Mouse (Mus musculus): ENCODE measurements around the gene Fahd1. TPM values are rescaled to one million over a fixed set of nuclear protein-coding genes. Genes with fewer than 3 reads are reported as not detected.

The Fahd1 gene
- polyA plus RNA-seq (2011; ENCODE audit: insufficient read length, low read depth, missing spikeins) = 9.3 and 11.5 TPM in 2 replicates

GRCm38 (mm10) chr17:24850065-24850772 lies at the start of gene Fahd1:
Fahd1 (minus strand) TSS chr17:24850364.
- Histone ChIP-seq H3K4me1 (ENCODE audit: control insufficient read depth, insufficient read depth, low read length) (peaks cover 3% of the 10 kb centered on the region), H3K4me3 (ENCODE audit: insufficient read depth, low read length) (peak within 1 kb of the TSS; percentile 76), H3K27ac (ENCODE audit: insufficient read depth, low read length) (peak within 1 kb of the TSS; percentile 90)
- TF ChIP-seq POLR2A (IDR thresholded peaks at IDR 0.05; ENCODE audit: low read depth, low read length) (peak; percentile 63), CTCF (IDR thresholded peaks at IDR 0.05; ENCODE audit: borderline replicate concordance, insufficient read depth, low read length) (no peak)

GRCm38 (mm10) chr17:24899153-24899552 lies 49.0 kb upstream of the Fahd1 start:
- H3K4me3 ChIP-seq (ENCODE audit: insufficient read depth, low read length) = no peak overlapping the region
- no peak overlapping the region for H3K27ac ChIP-seq (ENCODE audit: insufficient read depth, low read length)
- TF ChIP-seq CTCF (IDR thresholded peaks at IDR 0.05; ENCODE audit: borderline replicate concordance, insufficient read depth, low read length) (no peak), POLR2A (IDR thresholded peaks at IDR 0.05; ENCODE audit: low read depth, low read length) (no peak)
- peaks cover 5% of the 10 kb centered on the region for H3K4me1 ChIP-seq (ENCODE audit: control insufficient read depth, insufficient read depth, low read length)

DNA sequence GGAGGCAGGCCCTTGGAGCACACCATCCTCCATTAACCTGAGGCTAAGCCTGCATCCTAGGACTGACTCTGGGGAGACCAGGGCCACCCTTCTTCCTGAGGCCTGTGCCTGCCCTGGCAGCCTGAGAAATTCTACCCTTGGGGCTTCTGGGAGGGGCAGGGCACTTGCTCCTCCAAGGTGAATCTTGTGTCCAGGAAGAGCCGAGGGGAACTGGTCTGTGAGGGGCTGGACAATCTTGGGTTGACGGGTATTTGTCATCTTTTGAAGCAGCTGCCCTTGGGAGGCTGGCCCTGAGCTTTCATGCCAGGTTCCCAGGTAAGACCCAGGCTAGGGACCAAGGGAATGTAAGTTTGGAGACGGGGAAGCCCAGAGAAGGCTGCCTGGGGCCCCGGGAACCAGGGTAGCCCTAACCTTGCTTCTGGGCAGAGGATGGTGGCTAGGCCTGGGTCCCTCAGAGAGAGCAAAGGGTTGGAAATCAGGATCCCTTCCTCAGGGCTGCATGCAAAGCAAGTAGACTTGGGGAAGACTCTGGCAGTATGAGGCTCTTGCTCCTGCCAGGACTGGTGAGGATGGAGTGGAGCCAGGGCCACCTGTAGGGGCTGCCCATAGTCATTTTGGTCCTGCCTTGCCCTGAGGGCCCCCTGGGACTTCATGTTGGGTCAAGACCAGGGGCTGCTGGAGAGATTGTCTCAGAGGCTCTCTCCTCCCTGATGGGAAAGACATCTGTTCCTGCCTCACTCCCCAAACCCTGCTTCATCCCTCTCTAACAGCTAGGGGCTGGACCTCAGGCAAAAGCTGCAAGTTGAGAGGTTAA lies 48.1 kb upstream of the Fahd1 start:
- H3K4me1 ChIP-seq (ENCODE audit: control insufficient read depth, insufficient read depth, low read length) = peaks cover 5% of the 10 kb centered on the region
- H3K27ac ChIP-seq (ENCODE audit: insufficient read depth, low read length) = no peak overlapping the region
- H3K4me3 ChIP-seq (ENCODE audit: insufficient read depth, low read length) = no peak overlapping the region
- no peak for TF ChIP-seq POLR2A (IDR thresholded peaks at IDR 0.05; ENCODE audit: low read depth, low read length)
- no peak for TF ChIP-seq CTCF (IDR thresholded peaks at IDR 0.05; ENCODE audit: borderline replicate concordance, insufficient read depth, low read length)

GRCm38 (mm10) chr17:24897600-24897999 lies 47.4 kb upstream of the Fahd1 start:
- H3K27ac ChIP-seq (ENCODE audit: insufficient read depth, low read length) = no peak overlapping the region
- H3K4me1 ChIP-seq (ENCODE audit: control insufficient read depth, insufficient read depth, low read length) = peaks cover 5% of the 10 kb centered on the region
- TF ChIP-seq CTCF (IDR thresholded peaks at IDR 0.05; ENCODE audit: borderline replicate concordance, insufficient read depth, low read length) (no peak), POLR2A (IDR thresholded peaks at IDR 0.05; ENCODE audit: low read depth, low read length) (no peak)
- no peak overlapping the region for H3K4me3 ChIP-seq (ENCODE audit: insufficient read depth, low read length)

DNA sequence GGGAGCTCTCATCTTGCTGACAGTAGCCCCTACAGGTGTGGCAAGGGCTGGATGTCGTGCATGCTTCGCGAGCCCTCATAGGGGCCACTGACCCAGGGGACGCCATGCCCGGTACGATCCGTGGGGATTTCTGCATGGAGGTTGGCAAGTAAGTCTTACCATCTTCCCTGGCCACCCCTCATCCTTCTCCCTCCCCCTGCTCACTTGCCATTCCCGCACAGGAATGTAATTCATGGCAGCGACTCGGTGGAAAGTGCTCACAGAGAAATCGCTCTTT lies 46.8 kb upstream of the Fahd1 start:
- Histone ChIP-seq H3K27ac (ENCODE audit: insufficient read depth, low read length) (no peak overlapping the region), H3K4me1 (ENCODE audit: control insufficient read depth, insufficient read depth, low read length) (peaks cover 5% of the 10 kb centered on the region), H3K4me3 (ENCODE audit: insufficient read depth, low read length) (peak overlapping the region; percentile 83)
- TF ChIP-seq POLR2A (IDR thresholded peaks at IDR 0.05; ENCODE audit: low read depth, low read length) (no peak), CTCF (IDR thresholded peaks at IDR 0.05; ENCODE audit: borderline replicate concordance, insufficient read depth, low read length) (no peak)

GRCm38 (mm10) chr17:24896241-24896992 lies 46.3 kb upstream of the Fahd1 start, which contains the start of gene Nme3:
Nme3 (plus strand) TSS chr17:24896500.
- H3K4me3 ChIP-seq (ENCODE audit: insufficient read depth, low read length) = peak within 1 kb of the TSS; percentile 83
- TF ChIP-seq CTCF (IDR thresholded peaks at IDR 0.05; ENCODE audit: borderline replicate concordance, insufficient read depth, low read length) = peak; percentile 34; the same call in 1 of the 2 replicates
- no peak for TF ChIP-seq POLR2A (IDR thresholded peaks at IDR 0.05; ENCODE audit: low read depth, low read length)
- H3K27ac ChIP-seq (ENCODE audit: insufficient read depth, low read length) = peak within 1 kb of the TSS; percentile 51
- H3K4me1 ChIP-seq (ENCODE audit: control insufficient read depth, insufficient read depth, low read length) = peaks cover 5% of the 10 kb centered on the region

- TF ChIP-seq CTCF (IDR thresholded peaks at IDR 0.05; ENCODE audit: borderline replicate concordance, insufficient read depth, low read length) (no peak), POLR2A (IDR thresholded peaks at IDR 0.05; ENCODE audit: low read depth, low read length) (no peak)
- peak overlapping the region; percentile 51 for H3K27ac ChIP-seq (ENCODE audit: insufficient read depth, low read length)
- peak overlapping the region; percentile 83 for H3K4me3 ChIP-seq (ENCODE audit: insufficient read depth, low read length)
- peaks cover 5% of the 10 kb centered on the region for H3K4me1 ChIP-seq (ENCODE audit: control insufficient read depth, insufficient read depth, low read length)
Observed at GRCm38 (mm10) chr17:24895571-24896240, 45.5 kb upstream of the Fahd1 start.

- H3K4me1 ChIP-seq (ENCODE audit: control insufficient read depth, insufficient read depth, low read length) = peaks cover 5% of the 10 kb centered on the region
- peak within 1 kb of the TSS; percentile 83 for H3K4me3 ChIP-seq (ENCODE audit: insufficient read depth, low read length)
- TF ChIP-seq CTCF (IDR thresholded peaks at IDR 0.05; ENCODE audit: borderline replicate concordance, insufficient read depth, low read length) = no peak
- TF ChIP-seq POLR2A (IDR thresholded peaks at IDR 0.05; ENCODE audit: low read depth, low read length) = peak; percentile 82
- peak within 1 kb of the TSS; percentile 51 for H3K27ac ChIP-seq (ENCODE audit: insufficient read depth, low read length)
Observed at GRCm38 (mm10) chr17:24894995-24895547, 44.9 kb upstream of the Fahd1 start, which contains the start of the genes Eme2 and Mrps34. Eme2 (minus strand) TSS chr17:24895087. Mrps34 (plus strand) TSS chr17:24895116.
